Mouse (Mus musculus) limb, embryonic 14.5 days (tissue): ENCODE data around the gene Pidd1. TPM values are rescaled to one million over a fixed set of nuclear protein-coding genes. Genes with fewer than 3 reads are reported as not detected.

Experiments
- ATAC-seq: fragments of 200-750 bp; cut with Nextera tagmentation; 2 replicates; pipeline ENCODE4 v1.8.0; 2017; ENCODE audit warnings: low read depth, moderate number of reproducible peaks, moderate TSS enrichment; ENCODE audit not compliant: low FRiP score
- DNase-seq: peaks from one replicate; pipeline ENCODE4 v3.0.0-alpha.2; 2015; ENCODE audit warnings: low spot score
- H3K27ac ChIP-seq: fragments of 300-500 bp; sonication (generic); replicated peaks from 2 replicates; pipeline ENCODE4 v1.5.1; 2014; ENCODE audit warnings: low read depth, mild to moderate bottlenecking, low read length, moderate library complexity, mixed read lengths
- H3K27me3 ChIP-seq: fragments of 300-500 bp; sonication (generic); 2 replicates; pipeline ENCODE4 v1.6.1; 2014; ENCODE audit warnings: low read length, mixed read lengths; ENCODE audit not compliant: control insufficient read depth, insufficient read depth
- H3K36me3 ChIP-seq: fragments of 300-500 bp; sonication (generic); 2 replicates; pipeline ENCODE4 v1.6.1; 2014; ENCODE audit warnings: mild to moderate bottlenecking, low read length, moderate library complexity, mixed read lengths; ENCODE audit not compliant: control insufficient read depth, insufficient read depth
- H3K4me1 ChIP-seq: fragments of 300-500 bp; sonication (generic); 2 replicates; pipeline ENCODE4 v1.6.1; 2014; ENCODE audit warnings: antibody characterized with exemption, low read length, mixed read lengths; ENCODE audit not compliant: control insufficient read depth, insufficient read depth
- H3K4me2 ChIP-seq: fragments of 300-500 bp; sonication (generic); replicated peaks from 2 replicates; pipeline ENCODE4 v1.6.1; 2014; ENCODE audit warnings: low read depth, mild to moderate bottlenecking, low read length, moderate library complexity; ENCODE audit not compliant: severe bottlenecking
- H3K4me3 ChIP-seq: fragments of 300-500 bp; sonication (generic); replicated peaks from 2 replicates; pipeline ENCODE4 v1.5.1; 2014; ENCODE audit warnings: low read length
- H3K9ac ChIP-seq: fragments of 300-500 bp; sonication (generic); 2 replicates; pipeline ENCODE4 v1.6.1; 2014; ENCODE audit warnings: mild to moderate bottlenecking, low read depth, low read length, moderate library complexity; ENCODE audit not compliant: severe bottlenecking
- H3K9me3 ChIP-seq: fragments of 300-500 bp; sonication (generic); 2 replicates; pipeline ENCODE4 v1.6.1; 2016; ENCODE audit warnings: low read length; ENCODE audit not compliant: control insufficient read depth
- POLR2A ChIP-seq: fragments of 200-500 bp; IDR thresholded peaks from 2 replicates; pipeline ENCODE4 v1.8.0; 2012; ENCODE audit warnings: inconsistent platforms, mild to moderate bottlenecking, moderate library complexity, borderline replicate concordance; ENCODE audit not compliant: insufficient read depth, insufficient read length; ENCODE audit errors: extremely low read depth
- WGBS: fragments of 180-500 bp; shearing (Covaris S2); extraction: QIAGEN DNeasy Blood & Tissue Kit; methylation state at CpG from one replicate; pipeline ENCODE4 v1.1.7; 2014; 5-methylcytosine and 5-hydroxymethylcytosine counted together
- polyA plus RNA-seq, 2 experiments: library from polyadenylated mRNA; depleted of rRNA in 1 of 2; stranded (reverse) in 1 of 2; unstranded in 1 of 2; fragments of >200 nt; fragmentation: Nextera tagmentation in 1 of 2; extraction: Ambion mirVana in 1 of 2; gene quantifications; 2 replicates each; pipeline versions ENCODE4 v1.2.1 to v1.2.3; 2012 to 2014

The Pidd1 gene
- polyA plus RNA-seq, 2 experiments = 6.9 to 25.0 TPM

DNA sequence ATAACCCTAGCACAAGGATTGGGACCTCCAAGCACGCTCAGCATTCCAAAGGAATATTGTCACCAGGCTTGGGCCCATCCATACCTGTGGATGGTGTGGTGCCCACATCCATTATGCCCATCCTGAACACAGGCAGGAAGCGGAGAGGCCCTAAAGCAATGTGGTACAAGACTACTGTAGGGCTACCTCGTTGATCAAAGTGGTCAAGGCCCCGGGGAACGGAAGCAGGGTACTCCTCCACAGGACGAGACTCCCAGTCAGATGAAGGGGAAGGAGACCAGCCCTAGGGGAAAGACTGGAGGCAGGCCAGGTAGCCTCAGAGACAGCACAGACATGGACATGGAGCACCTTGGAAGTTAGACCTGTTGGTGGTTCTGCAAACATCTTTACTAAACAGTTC lies 28.9 kb upstream of the Pidd1 start:
- Histone ChIP-seq H3K4me1 (peaks cover 51% of the 10 kb centered on the region), H3K4me2 (no peak overlapping the region), H3K4me3 (no peak overlapping the region), H3K36me3 (peaks cover 38% of the 10 kb centered on the region), H3K27ac (no peak overlapping the region), H3K9me3 (no peaks in the 10 kb centered on the region), H3K9ac (no peak overlapping the region), H3K27me3 (no peaks in the 10 kb centered on the region)
- no peak for TF ChIP-seq POLR2A
- ATAC-seq (no peak), DNase-seq (no peak)
- WGBS = 87% methylated on average over 6 of the region's 6 CpGs

DNA sequence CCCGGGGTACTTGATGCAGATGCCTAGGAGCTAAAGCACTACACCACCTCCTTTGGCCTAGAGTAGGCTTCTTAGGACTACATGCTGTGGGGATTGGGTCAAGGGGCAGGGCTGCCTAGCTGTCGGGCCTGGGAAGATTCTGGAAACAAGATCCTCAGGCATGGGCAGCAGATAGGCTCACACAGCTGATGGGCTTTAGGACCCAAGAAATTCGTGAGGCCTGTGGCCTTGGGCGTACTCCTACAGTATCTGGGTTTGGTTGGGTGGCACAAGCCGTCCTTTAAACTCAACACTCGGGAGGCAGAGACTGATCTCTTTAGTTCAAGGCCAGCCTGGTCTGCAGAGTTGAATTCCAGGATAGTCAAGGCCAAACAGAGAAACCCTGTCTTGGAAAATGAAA lies 28.4 kb upstream of the Pidd1 start:
- no peak overlapping the region for H3K9ac ChIP-seq
- no peaks in the 10 kb centered on the region for H3K27me3 ChIP-seq
- no peak for TF ChIP-seq POLR2A
- H3K36me3 ChIP-seq = peaks cover 38% of the 10 kb centered on the region
- DNase-seq = no peak
- 91% methylated on average over 6 of the region's 6 CpGs for WGBS
- H3K4me1 ChIP-seq = peaks cover 46% of the 10 kb centered on the region
- H3K9me3 ChIP-seq = no peaks in the 10 kb centered on the region
- no peak overlapping the region for H3K4me3 ChIP-seq
- H3K4me2 ChIP-seq = no peak overlapping the region
- no peak for ATAC-seq
- no peak overlapping the region for H3K27ac ChIP-seq

DNA sequence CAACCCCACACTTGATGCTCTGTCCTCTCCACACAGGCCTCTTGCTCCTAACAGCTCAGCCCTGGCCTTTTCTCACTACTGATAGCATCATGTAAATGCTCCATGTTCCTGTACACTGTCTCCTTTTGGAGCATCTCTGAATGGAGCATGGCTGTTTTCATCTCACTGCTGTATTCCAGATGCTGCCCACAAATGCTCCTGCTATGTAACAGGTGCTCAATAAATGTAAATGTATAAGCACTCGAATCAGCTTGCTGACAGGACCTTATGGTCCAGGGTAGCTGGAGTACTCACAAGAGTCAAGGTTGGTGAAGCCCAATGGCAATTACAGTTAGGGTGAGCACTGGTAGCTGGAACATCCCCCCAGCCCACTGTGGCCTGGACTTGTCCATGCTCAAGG lies 27.4 kb upstream of the Pidd1 start:
- no peak for TF ChIP-seq POLR2A
- Histone ChIP-seq H3K27me3 (no peaks in the 10 kb centered on the region), H3K4me1 (peaks cover 42% of the 10 kb centered on the region), H3K4me3 (no peak overlapping the region), H3K9me3 (no peaks in the 10 kb centered on the region), H3K36me3 (peaks cover 38% of the 10 kb centered on the region), H3K4me2 (no peak overlapping the region), H3K27ac (no peak overlapping the region), H3K9ac (no peak overlapping the region)
- ATAC-seq (no peak), DNase-seq (no peak)
- WGBS = 77% methylated on average over 1 of the region's 1 CpGs

- H3K4me2 ChIP-seq = no peak overlapping the region
- H3K27ac ChIP-seq = no peak overlapping the region
- DNase-seq (no peak), ATAC-seq (no peak)
- peaks cover 41% of the 10 kb centered on the region for H3K4me1 ChIP-seq
- H3K27me3 ChIP-seq = no peaks in the 10 kb centered on the region
- H3K9ac ChIP-seq = no peak overlapping the region
- WGBS = 98% methylated on average over 10 of the region's 10 CpGs
- no peak for TF ChIP-seq POLR2A
- H3K9me3 ChIP-seq = no peaks in the 10 kb centered on the region
- H3K4me3 ChIP-seq = no peak overlapping the region
- peaks cover 38% of the 10 kb centered on the region for H3K36me3 ChIP-seq
These were observed 26.8 kb upstream of the Pidd1 start for GRCm38 (mm10) chr7:141470637-141470944.

DNA sequence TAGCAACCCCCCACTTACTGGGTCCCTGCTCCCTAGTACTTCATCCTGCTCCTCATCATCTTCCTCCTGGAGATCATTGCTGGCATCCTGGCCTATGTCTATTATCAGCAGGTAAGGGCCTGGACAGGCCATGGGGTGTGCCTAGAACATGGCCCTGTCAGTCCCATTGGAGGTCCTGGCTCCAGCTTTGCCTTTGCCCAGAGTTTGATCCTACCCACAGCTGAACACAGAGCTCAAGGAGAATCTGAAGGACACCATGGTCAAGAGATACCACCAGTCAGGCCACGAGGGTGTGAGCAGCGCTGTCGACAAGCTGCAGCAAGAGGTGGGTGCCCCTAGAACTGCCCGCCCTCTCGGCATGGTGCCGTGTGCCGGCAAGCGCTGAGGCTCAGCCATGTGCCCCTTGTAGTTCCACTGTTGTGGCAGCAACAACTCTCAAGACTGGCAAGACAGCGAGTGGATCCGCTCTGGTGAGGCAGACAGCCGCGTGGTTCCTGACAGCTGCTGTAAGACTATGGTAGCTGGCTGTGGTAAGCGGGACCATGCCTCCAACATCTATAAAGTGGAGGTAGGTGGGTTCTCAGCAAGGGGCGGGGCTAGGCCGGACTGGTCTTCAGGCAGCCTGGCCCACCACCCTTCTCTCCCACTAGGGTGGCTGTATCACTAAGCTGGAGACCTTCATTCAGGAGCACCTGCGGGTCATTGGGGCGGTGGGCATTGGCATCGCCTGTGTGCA lies 26.2 kb upstream of the Pidd1 start:
- no peak for TF ChIP-seq POLR2A
- Histone ChIP-seq H3K4me2 (no peak overlapping the region), H3K9me3 (no peaks in the 10 kb centered on the region), H3K4me3 (no peak overlapping the region), H3K27me3 (peaks cover 1% of the 10 kb centered on the region; the same call in 1 of the 2 replicates), H3K36me3 (peaks cover 38% of the 10 kb centered on the region), H3K9ac (no peak overlapping the region), H3K27ac (no peak overlapping the region), H3K4me1 (peaks cover 46% of the 10 kb centered on the region)
- DNase-seq = no peak
- 88% methylated on average over 18 of the region's 18 CpGs for WGBS
- no peak for ATAC-seq
